ENCODE assay signal across 22 mouse cellular contexts in the genomic region with DNA sequence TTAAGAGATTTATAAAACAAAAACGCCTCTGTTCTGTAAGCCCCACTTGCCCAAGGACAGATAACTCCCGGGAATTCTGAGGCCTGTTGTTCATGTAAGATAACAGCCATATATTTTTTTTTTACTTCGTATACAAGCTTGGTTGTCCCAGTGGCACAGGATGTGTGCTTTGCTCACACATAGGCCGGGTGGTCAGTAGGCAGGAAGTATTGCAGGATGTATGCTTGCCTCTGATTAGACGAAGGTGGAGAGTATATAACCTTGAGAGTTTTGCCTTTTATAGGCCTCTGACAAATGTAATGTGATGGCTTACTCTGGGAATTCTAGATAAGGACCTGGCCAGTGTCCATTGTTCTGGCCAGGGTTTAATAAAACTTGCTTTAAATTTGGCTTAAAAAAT.
A peak's percentile ranks its signal among the peaks of the same experiment; 100 is the strongest.
DNase-seq lines count a peak whose midpoint lies in the region; ATAC-seq lines count a peak whose summit lies in the region.
"Had no signal": no experiment of that assay in that cellular context is flagged by ENCODE, and none has a peak within 500 bp of the region (broad histone marks: within the 10 kb centered on the region; RNA-seq: fewer than 3 reads in every experiment).

No protein-coding gene starts in this region.

- no peak overlapping the region for H3K4me2 ChIP-seq in heart, embryonic 16.5 days (ENCODE audit: low read depth, low read length)
- no peak overlapping the region for H3K4me2 ChIP-seq in liver, embryonic 16.5 days (ENCODE audit: low read depth, low read length)
- H3K4me2 ChIP-seq in liver, embryonic 11.5 days, result no peak overlapping the region
- H3K4me2 ChIP-seq: embryonic facial prominence, embryonic 13.5 days; forebrain, embryonic 13.5 days; heart, embryonic 15.5 days; hindbrain, embryonic 12.5 days had no signal

- no peak overlapping the region for H3K4me3 ChIP-seq in heart, embryonic 16.5 days (ENCODE audit: low read length)
- no peak overlapping the region for H3K4me3 ChIP-seq in liver, embryonic 16.5 days (ENCODE audit: low read depth, low read length)
- H3K4me3 ChIP-seq in liver, embryonic 11.5 days (ENCODE audit: low read depth, low read length), result no peak overlapping the region
- H3K4me3 ChIP-seq: embryonic facial prominence, embryonic 13.5 days; forebrain, embryonic 13.5 days; heart, embryonic 15.5 days; hindbrain, embryonic 12.5 days had no signal

- intact Hi-C loops in heart, postnatal 10 days (cut with DNase I), result no loop called here

- no peaks in the 10 kb centered on the region for H3K9me3 ChIP-seq in heart, embryonic 16.5 days (replicated peaks; ENCODE audit: control insufficient read depth, low read length)
- H3K9me3 ChIP-seq in liver, embryonic 16.5 days (replicated peaks; ENCODE audit: control insufficient read depth, low read length), result no peaks in the 10 kb centered on the region
- H3K9me3 ChIP-seq in liver, embryonic 11.5 days (ENCODE audit: control insufficient read depth, low read length), result no peaks in the 10 kb centered on the region
- H3K9me3 ChIP-seq: embryonic facial prominence, embryonic 13.5 days; forebrain, embryonic 13.5 days; G1E; heart, embryonic 15.5 days; hindbrain, embryonic 12.5 days had no signal

- ATAC-seq in heart, embryonic 16.5 days (replicated peaks; ENCODE audit: extremely low read depth, insufficient read depth, low FRiP score), result peak; percentile 41; the same call in 1 of the 2 replicates
- peak; percentile 30; the same call in 1 of the 2 replicates for ATAC-seq in liver, embryonic 16.5 days (ENCODE audit: low read depth)
- no peak; the same call in 1 of the 2 replicates for ATAC-seq in liver, embryonic 11.5 days (replicated peaks; ENCODE audit: low FRiP score)
- ATAC-seq in inflammation-experienced regulatory T-cells, adult 6 months, result no peak
- ATAC-seq: CD4-positive, CD25-positive, alpha-beta regulatory T cell, adult 4 months; forebrain, embryonic 13.5 days; forebrain, postnatal 0 days; hindbrain, embryonic 16.5 days had no signal

- H3K27ac ChIP-seq in heart, embryonic 16.5 days (ENCODE audit: low read length), result no peak overlapping the region
- no peak overlapping the region for H3K27ac ChIP-seq in liver, embryonic 16.5 days (ENCODE audit: low read length)
- H3K27ac ChIP-seq in liver, embryonic 11.5 days (ENCODE audit: low read depth, low read length), result no peak overlapping the region
- H3K27ac ChIP-seq: embryonic facial prominence, embryonic 13.5 days; forebrain, embryonic 13.5 days; heart, embryonic 15.5 days; hindbrain, embryonic 12.5 days had no signal

- no peak overlapping the region for H3K9ac ChIP-seq in heart, embryonic 16.5 days (ENCODE audit: low read length)
- H3K9ac ChIP-seq in liver, embryonic 16.5 days (ENCODE audit: low read depth, low read length), result no peak overlapping the region
- H3K9ac ChIP-seq in liver, embryonic 11.5 days (ENCODE audit: low read depth, low read length), result no peak overlapping the region
- H3K9ac ChIP-seq: embryonic facial prominence, embryonic 13.5 days; forebrain, embryonic 13.5 days; forebrain, postnatal 0 days; heart, embryonic 15.5 days; hindbrain, embryonic 12.5 days had no signal

- DNase-seq in heart, postnatal 10 days, result no peak
- no peak for DNase-seq in liver, embryonic 11.5 days (ENCODE audit: low spot score)
- DNase-seq in 416B (ENCODE audit: low read depth), result peak; percentile 94
- peak; percentile 45 for DNase-seq in MEL-GATA-1-ER (ENCODE audit: extremely low read depth, low read depth)
- DNase-seq in gastrocnemius, postnatal 10 days, result no peak
- DNase-seq: adrenal gland, postnatal 10 days; B cell, adult 2 months; cerebellum, adult 11 months; cerebellum, adult 8-10 months; cerebellum, postnatal 14 days; forebrain, postnatal 0 days; gastrocnemius, postnatal 25 days had no signal

- H3K36me3 ChIP-seq in heart, embryonic 16.5 days (ENCODE audit: control insufficient read depth, insufficient read depth), result no peaks in the 10 kb centered on the region
- no peaks in the 10 kb centered on the region for H3K36me3 ChIP-seq in liver, embryonic 16.5 days (ENCODE audit: control insufficient read depth, insufficient read depth)
- H3K36me3 ChIP-seq in liver, embryonic 11.5 days (ENCODE audit: control insufficient read depth, insufficient read depth, low read length), result no peaks in the 10 kb centered on the region
- H3K36me3 ChIP-seq: embryonic facial prominence, embryonic 13.5 days; G1E; heart, embryonic 15.5 days; hindbrain, embryonic 12.5 days had no signal

- 34% methylated on average over 5 of the region's 5 CpGs for WGBS in heart, embryonic 16.5 days
- WGBS in liver, embryonic 16.5 days (ENCODE audit: insufficient replicate concordance), result 28% methylated on average over 5 of the region's 5 CpGs
- 31% methylated on average over 5 of the region's 5 CpGs for WGBS in liver, embryonic 11.5 days

- H3K27me3 ChIP-seq in heart, embryonic 16.5 days (ENCODE audit: control insufficient read depth, insufficient read depth, low read length), result no peaks in the 10 kb centered on the region
- no peaks in the 10 kb centered on the region for H3K27me3 ChIP-seq in liver, embryonic 16.5 days (ENCODE audit: control insufficient read depth, insufficient read depth, low read depth, low read length)
- no peaks in the 10 kb centered on the region for H3K27me3 ChIP-seq in liver, embryonic 11.5 days (replicated peaks; ENCODE audit: control insufficient read depth, insufficient read depth, low read length)
- H3K27me3 ChIP-seq: embryonic facial prominence, embryonic 13.5 days; forebrain, embryonic 13.5 days; heart, embryonic 15.5 days; hindbrain, embryonic 12.5 days had no signal

- H3K4me1 ChIP-seq in heart, embryonic 16.5 days (ENCODE audit: control insufficient read depth, insufficient read depth, low read length), result no peaks in the 10 kb centered on the region
- H3K4me1 ChIP-seq in liver, embryonic 16.5 days (ENCODE audit: control insufficient read depth, low read depth, low read length), result no peaks in the 10 kb centered on the region
- no peaks in the 10 kb centered on the region for H3K4me1 ChIP-seq in liver, embryonic 11.5 days (replicated peaks; ENCODE audit: control insufficient read depth, insufficient read depth, low read length)
- H3K4me1 ChIP-seq: embryonic facial prominence, embryonic 13.5 days; forebrain, embryonic 13.5 days; heart, embryonic 15.5 days; hindbrain, embryonic 12.5 days had no signal

Comparison
In these comparisons a context has a peak if more than half of its experiments do, and no peak if none do; other contexts are left out.
1. ATAC-seq: peak in heart, embryonic 16.5 days (single experiment) and liver, embryonic 16.5 days (single experiment); none in liver, embryonic 11.5 days (single experiment) and inflammation-experienced regulatory T-cells, adult 6 months (single experiment).
2. DNase-seq: peak in 416B (single experiment) and MEL-GATA-1-ER (single experiment); none in heart, postnatal 10 days (0 of 2), liver, embryonic 11.5 days (single experiment) and gastrocnemius, postnatal 10 days (single experiment).